Mouse (Mus musculus) testis, postnatal 14 days (tissue): ENCODE measurements around the gene Bcl2l11.

ENCODE experiments used
- DNase-seq: peaks from one replicate; pipeline ENCODE4 v3.0.0; 2021; ENCODE audit warnings: low spot score

Bcl2l11 gene

DNA sequence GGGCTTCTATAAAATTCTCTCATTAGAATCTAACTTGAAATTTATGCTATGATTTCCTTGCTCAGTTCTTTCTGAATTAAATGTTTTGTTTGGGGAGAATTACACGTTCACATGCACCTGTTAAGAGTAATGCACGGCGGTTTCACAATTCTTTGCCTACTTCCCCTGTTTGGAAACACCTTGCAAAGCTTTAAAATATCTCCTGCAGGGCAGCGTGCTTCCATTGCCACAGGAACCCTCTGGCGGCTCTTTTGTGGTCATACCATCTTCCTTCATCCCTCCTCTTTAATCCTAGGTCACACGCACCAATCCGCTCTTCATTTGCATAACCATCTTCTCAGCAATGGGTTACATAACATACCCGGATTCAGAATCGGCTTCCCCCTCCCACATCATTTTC is 14.3 kb upstream of the Bcl2l11 start:
- no peak for DNase-seq

DNA sequence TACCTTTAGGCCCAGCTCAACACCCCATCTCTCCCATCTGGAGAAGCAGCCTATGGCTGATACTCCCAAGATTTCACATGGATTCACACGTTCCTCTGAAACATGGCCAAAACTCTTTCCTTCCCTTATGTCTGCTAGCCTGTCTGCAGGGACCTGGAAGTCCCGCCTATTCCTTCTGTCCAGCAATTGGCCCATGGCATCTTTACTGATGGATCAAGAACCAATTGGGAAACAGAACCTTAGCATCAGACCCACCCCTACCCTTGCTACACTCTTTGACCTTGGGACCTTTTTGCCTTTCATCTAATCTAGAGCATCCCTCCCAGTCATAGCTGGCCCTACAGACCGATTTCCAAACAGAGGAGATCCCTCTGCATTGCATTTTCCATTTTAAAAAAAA is 11.2 kb upstream of the Bcl2l11 start:
- DNase-seq = no peak

DNA sequence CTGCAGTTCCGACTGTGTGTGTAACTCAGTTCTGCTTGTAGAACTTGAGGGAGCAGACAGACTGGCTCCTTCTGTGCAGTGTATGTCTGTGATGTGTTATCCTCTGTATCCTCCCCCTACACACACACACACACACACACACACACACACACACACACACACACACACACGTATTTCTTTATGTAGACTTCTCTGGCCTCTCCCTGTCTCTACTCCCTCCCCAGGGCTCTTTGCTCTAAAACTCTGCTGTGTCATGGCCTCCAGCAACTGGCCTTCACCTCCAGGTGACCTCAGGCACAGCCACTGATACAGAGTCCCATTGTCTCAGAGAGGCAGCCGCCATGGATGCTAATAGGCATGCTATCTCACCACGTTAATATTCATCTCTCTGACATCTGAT is 10.3 kb upstream of the Bcl2l11 start:
- DNase-seq = no peak

DNA sequence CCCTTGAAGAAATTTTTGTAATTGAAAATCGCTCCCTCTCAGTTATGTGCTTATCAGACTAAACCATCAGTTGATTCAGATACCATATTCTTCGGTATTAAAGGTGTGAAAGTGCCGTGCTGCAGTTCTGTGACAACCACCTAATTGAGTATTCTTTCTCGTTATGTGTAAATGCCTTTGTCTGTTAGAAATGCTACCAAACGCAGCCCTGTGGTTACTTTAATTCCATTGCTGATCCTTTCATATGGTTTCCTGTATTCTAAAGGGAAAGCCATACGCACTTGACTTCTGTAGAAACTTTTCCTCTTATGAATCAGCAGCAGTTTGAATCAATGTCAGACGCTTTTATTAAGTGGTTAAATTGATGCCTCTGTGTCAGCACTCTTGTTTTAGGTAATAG is 8.2 kb upstream of the Bcl2l11 start:
- DNase-seq = no peak

DNA sequence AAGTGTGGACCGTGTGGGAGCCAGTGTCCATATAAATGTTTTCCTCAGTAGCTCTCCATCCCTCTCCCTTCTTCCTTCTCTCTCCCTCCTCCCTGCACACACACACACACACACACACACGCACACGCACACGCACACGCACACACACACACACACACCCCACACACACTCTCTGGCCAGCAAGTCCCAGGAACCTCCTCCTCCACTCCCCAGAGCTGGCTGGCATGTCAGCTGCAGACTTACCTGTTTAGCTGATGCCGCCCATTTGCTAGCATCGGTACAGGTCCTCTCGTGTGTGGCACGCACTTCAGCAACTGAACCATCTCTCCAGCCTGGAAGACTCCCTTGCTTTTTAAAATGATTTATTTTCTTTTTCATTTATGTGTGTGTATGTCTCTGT is 6.9 kb upstream of the Bcl2l11 start:
- DNase-seq = no peak

DNA sequence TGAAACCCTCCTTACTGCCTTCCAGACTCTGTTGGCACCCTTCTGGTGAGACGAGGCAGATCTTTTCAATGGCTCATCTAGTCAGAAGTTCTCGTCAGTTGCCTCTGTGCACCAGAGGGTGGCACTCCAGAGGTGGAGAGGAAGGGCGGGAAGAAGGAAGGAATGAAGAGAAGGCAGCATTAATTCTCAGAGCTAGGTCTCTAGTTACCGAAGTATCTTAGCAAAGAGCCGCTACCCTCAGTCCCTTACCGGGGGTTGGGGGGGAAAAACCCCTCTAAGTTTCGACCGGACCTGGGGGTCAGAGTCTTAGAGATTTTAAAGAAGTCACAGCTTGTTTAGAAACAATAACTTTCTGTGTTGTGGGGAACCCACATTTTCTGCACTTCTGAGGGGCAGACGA is 3.3 kb upstream of the Bcl2l11 start:
- DNase-seq = peak; percentile 16

DNA sequence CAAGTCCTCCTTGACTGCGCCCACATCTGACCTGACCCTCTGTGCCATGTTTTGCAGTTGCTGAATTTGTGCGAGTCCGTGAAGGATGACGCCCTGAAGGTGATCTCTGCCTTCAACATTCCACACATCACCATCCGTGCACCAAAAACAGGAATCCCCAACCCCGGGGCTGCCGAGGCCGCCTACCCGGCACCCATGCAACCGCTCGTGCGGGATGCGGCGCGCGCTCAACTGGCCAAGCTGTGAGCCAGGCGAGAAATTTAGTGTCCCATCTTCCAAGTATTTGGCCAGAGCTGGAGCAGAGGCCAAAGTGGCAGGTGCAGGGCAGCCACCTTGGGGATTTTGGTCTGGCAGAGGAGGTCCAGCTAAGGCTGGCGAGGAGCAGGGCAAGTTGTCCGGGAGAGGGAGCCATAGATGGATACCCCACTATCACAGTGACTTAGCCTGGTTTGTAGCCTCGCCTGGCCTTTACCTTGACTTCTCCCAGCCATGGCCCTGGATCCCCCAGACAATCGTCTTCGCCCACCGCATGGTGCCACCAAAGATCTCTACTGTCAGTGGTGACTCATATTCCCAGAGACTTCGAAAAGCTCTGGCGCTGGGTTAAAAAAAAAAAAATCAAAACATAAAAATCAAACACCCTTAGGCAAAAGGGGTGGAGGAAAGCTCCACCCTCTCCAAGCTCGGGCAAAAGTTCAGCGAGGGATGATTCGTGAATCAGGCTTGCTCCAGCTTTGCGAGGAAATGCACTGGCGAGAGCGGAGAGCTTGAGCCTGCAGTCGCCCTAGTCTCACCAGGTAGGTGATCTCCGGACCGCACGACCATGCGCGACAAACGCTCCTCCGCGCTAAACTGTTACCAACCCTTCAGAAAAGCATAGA is 2.7 kb upstream of the Bcl2l11 start:
- DNase-seq = peak; percentile 12

DNA sequence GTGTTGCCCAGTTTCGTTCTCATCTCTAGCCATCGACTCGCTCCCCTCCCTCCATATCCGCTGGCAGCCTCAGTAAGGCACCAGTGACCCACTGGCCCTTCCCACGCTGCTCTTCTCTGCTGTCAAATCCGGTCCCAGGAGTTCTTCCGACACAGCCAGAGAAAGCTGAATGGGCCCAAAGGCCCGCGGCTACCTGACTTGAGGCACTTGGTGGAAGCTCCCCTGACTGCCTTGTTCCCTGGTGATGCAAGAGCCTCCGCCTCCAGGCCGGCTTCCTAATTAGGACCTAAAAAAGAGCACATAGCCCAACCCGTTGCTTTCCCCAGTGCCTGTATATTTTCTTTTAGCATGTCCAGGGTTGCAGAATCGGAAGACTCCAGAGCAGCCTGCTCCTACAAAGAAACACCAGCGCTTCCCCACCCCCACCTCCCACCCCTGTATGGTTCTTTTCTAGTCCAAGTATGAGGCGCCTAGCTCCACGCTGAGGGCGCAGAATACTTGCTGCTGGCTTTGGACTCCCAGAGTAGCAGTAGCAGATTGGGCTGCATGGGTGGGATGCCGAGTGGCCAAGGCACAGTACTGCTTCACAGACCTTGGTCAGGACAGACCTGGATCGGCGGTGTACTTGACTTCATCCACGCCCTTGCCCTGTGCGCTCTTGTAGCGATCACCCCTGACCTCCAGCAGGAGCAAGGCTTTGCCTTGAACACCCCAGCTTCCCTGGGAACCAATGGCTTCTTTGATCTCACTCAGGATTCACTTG is 1.7 kb upstream of the Bcl2l11 start:
- DNase-seq = no peak

DNA sequence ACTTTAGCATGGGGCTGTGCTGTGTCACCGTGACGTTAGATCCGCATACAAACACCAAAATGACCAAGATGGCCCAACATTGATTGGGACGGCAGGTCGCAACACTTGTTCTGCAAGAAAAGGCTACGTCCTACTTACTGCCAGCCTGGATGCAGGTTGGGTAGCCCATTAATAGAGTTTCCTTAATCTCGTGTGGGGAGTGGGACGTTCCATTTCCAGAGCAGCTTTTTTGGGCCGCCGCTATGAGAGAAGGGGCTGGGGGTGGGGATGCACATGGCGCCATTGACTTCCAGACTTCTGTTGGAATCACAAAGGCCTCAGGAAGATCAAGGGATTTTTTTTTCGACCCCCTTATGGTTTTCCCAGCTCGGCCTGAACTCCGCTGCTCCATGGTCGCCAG is 1.1 kb upstream of the Bcl2l11 start:
- no peak for DNase-seq

DNA sequence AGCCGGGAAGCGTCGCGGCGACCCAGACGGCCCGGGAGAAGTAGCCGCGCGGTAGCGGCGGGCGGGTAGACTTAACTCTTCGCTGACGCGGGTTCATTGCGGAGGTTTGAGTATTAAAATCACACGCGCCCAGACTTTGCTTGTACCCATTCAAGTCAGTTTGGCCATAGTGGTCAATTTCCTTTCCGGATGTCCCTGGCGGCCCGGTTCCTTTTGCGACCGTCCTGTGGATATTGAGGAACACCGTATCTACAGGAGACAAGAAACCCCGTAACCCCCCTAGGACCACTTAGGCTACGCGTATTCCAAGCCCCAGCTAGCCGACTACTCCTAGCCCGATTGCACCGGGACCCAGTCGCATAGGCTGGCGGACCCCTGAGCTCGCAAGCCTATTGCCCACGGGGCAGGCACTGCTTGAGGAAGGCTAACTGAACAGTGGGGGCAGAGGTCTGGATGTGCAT is 783 bp downstream of the Bcl2l11 start:
- DNase-seq = peak; percentile 34

DNA sequence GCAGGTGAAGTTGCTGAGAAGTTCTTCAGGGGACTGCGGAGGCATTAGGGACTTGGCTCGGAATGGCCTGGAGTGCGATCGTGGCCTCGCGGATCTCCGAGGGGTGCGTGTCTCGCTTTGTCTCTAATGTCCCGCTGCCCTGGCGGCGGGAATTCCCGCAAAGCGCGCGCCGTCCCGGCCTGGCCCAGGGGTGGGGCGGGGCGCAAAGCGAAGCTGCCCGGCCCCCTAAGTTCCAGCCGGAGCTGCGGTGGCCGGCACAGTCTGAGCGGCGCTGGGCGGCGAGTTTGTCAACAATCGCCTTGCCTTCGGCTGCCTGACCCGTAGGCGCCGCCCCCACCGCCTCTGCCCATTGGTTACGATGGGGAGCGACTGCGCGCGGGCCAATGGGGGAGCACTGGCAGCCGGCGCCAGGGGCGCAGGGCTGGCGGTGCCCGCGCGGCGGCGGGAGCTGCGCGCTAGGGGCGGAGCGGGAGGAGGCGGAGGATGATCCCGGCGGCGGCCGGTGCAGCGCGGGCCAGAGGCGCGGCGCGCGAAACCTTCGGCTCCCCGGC is 1.4 kb downstream of the Bcl2l11 start:
- peak; percentile 91 for DNase-seq

DNA sequence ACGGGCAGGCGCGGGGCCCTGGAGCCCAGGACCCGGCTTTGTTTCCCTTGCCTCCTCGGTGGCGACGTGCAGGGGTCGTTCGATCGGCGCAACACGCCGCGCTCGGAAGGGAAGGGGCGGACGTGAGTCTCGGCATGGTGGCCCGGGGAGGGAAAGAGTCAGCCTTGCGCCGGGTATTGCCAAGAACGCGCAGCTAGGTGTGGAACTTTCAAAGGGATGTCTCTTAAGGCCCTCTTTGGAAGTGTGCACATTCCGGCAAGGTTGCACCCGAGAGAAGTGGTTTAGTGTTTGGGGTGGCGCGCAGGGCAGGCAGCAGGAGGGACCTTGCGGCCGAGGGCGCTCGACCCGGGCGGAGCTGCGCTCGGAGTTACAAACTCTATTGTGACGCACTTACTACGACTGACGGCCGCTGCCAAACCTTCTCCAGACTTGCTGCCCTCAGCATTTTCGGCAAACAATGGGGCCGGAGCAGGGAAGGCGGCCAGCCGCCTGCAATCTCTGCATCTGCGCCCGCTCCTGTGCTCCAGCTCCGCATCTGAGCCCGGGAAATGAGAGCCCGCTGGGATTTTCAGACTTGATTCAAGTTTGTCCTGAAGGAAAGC is 2.0 kb downstream of the Bcl2l11 start:
- DNase-seq = peak; percentile 78

DNA sequence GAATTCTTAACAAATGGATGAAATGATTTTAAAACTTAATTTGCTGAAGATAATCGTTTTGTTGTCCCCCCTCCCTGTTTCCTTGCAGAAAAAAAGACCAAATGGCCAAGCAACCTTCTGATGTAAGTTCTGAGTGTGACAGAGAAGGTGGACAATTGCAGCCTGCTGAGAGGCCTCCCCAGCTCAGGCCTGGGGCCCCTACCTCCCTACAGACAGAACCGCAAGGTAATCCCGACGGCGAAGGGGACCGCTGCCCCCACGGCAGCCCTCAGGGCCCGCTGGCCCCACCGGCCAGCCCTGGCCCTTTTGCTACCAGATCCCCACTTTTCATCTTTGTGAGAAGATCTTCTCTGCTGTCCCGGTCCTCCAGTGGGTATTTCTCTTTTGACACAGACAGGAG is 2.7 kb downstream of the Bcl2l11 start:
- no peak for DNase-seq

DNA sequence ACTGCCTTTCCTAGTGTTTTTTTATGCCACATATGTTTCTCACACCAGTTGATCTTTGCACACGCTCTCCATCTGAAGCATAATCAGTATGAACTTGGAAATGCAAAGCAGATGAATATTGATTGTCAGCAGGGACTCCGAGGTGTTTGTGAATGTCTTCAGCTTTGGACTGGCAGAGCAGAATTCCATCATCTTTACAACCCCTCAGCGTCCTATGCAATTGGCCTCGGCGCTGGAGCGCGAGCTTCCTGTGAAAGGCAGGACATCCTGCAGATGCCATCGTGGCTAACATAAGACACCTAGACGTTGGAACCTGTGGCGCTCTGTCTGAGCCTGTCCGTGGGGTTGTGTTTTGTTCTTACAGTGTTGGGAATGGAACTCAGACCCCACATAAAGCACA is 5.7 kb downstream of the Bcl2l11 start:
- DNase-seq = no peak

DNA sequence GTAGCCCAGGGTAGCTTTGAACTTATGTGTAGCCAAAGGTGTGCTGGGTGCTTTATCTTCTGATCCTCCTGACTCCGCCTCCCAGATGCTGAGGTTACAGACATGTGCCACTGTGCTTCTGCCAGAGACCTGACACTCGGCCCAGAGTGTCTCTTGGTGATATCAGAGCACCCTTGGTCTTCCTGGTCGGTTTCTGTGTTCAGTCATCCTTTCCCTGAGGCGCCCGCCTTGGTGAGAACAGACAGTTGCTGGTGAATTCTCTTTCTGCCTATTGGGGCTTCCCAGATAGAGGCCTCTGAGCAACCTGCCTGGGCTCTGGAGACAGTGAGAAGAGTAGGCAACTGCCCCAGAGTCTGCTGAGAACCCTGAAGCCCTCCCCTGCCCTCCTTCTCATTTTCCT is 6.8 kb downstream of the Bcl2l11 start:
- no peak for DNase-seq

DNA sequence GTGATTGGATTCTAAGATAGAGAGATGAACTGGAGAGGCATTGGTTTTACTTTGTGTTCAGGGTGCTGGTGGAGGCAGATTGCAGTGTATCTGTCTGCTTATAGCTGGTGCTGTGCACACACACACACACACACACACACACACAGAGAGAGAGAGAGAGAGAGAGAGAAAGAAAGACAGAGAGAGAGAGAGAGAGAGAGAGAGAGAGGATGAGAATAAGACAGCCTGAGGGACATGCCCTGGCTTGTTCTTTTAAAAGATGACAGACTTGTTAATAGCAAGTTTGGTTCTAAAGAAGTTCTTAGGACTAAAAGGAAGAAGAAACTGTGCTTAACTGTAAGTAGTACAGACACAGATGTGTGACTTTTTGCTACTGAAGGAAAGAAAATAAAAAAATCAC is 8.0 kb downstream of the Bcl2l11 start:
- no peak for DNase-seq

DNA sequence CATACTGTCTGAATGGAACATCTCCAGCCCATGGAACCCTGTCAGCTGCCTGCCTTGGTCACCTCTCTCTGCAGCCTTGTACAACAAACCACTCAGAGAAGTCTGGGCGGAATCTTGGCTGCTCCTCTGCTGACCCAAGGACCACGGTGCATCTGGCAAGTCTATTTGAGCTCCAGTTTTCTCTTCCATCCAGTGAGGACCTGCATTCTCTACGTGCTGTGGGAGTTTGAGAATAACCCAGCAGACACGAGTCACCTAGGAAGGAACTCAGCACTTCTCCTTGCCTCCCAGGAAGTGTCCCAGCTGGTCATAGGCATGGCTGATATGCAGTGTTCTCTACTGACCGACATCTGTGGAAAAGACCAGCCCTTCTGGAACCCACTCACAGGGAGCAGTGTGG is 8.6 kb downstream of the Bcl2l11 start:
- no peak for DNase-seq

DNA sequence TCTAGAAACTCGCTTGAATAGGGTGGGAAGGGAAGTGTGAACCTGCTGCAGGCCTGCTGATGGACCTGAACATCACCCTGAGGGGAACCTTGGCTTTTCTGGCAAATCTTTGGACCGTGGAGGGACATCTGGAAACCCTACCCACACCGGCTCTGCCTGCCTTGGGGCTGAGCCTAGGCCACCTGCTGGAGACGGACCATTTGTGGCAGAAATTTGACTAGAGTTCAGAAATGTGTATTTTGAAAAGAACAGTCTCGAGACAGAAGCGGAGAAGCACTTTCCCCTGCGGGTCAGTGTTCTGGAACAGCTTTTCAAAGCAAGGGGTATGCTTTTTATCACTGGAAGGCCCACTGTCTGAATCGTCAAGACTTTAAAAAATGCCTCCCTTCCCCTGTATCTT is 9.1 kb downstream of the Bcl2l11 start:
- DNase-seq = no peak

DNA sequence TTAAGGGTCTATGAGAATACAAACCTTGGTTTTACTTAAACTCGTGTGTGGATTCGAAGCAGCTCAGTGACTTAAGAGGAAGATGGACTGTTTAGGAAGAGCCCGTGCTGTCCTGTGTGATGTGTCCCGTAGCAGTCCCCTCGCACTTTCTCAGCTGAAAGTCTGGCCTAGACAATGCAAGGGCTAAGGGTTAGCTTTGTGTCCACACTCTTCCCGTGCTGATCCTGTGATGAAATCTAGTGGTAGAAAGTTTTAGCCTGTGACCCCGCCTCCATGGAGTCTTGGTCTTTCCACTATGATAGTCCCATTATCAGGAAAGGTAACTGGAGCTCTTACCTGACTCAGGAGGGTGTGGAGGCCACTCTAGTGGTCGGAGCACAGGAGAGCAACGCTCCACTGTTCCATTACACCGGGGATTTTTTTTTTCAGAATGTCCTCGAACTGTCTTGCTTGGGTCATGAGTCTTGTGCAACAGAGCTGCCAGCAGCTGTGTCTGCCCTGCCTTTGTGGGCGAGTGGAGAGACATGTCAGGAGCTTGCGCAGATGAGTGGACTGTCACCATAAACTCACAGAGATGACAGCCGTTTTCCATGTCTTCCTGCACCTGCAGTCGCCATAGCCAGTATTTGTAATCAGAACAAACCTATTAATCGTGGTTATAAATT is 11.1 kb downstream of the Bcl2l11 start:
- DNase-seq = no peak

DNA sequence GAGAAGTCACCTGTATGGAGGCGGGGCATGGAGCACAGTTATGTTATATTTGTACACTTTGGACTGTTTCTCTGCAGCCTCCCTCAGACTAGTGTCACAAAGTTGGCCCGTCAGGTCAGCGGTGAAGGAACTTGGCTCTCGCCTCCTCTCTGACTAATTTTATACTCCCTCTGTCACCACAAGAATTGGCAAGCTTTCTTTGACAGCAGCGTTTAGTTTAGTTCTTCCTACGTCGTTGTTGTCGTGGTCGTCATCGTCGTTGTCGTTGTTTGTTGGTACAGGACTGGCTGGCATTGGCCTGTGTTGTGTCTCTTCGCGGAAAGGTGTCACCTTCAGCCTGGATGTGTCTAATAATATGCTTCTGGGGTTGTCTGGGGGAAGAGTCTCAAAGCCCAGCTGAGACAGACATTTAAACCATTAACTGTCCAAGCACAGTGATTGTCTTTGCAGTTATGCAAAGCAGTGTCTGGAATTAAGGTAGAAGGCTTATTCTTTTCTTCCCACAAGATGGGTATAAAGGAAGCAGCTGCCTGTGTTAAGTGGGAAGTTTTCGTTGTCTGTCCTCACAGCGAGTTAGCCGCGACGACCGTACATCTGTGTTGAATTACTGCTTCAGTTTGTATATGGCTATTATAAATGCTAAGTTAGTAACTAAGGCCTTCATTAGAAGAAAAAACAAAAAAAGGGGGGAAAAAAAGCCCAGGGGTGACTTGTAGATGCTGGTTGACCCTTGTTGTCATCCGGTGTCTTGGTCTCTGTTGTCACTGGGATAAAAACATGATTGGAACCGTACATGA is 11.8 kb downstream of the Bcl2l11 start:
- no peak for DNase-seq

DNA sequence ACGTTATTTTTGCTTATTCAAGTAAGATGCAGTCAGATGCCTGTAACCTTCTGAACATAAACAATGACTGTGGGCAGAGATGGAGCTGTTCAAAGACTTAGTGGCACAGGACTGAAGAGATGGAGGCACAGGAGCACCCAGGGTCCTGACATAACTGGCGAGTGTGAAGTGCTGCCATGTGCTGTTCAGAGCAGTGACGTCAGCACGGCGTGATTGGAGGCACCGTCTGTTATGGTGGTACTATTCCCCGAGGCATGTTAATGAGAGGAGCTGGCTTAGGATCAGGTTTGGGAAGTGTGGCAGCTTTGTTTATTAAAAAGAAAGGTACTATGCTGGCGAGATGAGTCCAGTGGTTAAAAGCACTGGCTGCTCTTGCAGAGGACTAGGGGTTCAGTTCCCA is 13.1 kb downstream of the Bcl2l11 start:
- no peak for DNase-seq
